Mouse (Mus musculus): ENCODE measurements around the gene Rffl. TPM values are rescaled to one million over a fixed set of nuclear protein-coding genes. Genes with fewer than 3 reads are reported as not detected.
A peak's percentile ranks its signal among the peaks of the same experiment; 100 is the strongest.

The Rffl gene
- polyA plus RNA-seq, 1 experiment, result 4.5 TPM

DNA sequence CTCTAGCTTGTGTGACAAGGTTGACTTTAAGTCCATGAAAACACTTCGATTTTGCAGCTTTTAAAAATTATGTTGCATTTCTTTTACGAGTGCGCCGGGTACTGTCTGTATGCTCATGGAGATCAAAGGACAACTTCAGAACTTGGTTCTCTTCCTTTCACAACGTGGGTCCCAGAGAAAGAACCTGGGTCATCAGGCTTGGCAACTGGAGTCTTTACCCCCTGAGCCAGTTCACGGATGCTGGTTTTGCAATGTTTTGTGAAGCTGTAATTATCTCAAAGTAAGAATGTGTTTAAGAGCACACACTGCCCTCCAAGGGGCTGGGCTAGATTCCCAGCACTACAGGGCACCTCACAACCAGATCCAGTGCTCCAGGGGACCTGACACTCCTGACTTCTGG, 16.9 kb downstream of the Rffl start:
- Histone ChIP-seq H3K27me3 (ENCODE audit: control insufficient read depth) (no peaks in the 10 kb centered on the region), H3K9me3 (ENCODE audit: control insufficient read depth, low read length) (no peaks in the 10 kb centered on the region), H3K4me1 (ENCODE audit: control insufficient read depth) (peaks cover 95% of the 10 kb centered on the region), H3K36me3 (ENCODE audit: control insufficient read depth) (peaks cover 82% of the 10 kb centered on the region), H3K4me3 (replicated peaks) (no peak overlapping the region)
- no peak for TF ChIP-seq TAL1 (IDR thresholded peaks at IDR 0.05; ENCODE audit: low read length)
- no peak for TF ChIP-seq GATA1 (IDR thresholded peaks at IDR 0.05; ENCODE audit: low read length)

DNA sequence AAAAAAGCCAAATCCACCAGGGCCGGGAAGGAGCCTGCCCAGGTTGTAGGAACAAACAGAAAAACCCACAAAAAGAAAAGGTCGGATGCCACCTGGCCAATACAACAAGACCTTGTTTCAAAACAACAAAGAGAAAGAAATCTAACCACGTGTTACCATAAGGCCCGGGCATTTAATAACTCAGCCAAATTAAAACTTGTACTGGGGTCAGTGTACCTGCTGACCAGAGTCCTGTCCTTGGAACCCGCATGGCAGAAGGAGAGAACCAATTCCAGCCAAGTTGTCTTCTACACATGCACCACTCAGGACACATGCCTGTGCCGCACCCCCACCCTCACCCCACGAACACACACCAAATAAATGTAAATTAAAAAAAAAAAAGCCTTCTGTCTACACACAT, 18.1 kb downstream of the Rffl start:
- TF ChIP-seq GATA1 (IDR thresholded peaks at IDR 0.05; ENCODE audit: low read length) (no peak), TAL1 (IDR thresholded peaks at IDR 0.05; ENCODE audit: low read length) (no peak)
- no peaks in the 10 kb centered on the region for H3K9me3 ChIP-seq (ENCODE audit: control insufficient read depth, low read length)
- no peak overlapping the region for H3K4me3 ChIP-seq (replicated peaks)
- no peaks in the 10 kb centered on the region for H3K27me3 ChIP-seq (ENCODE audit: control insufficient read depth)
- peaks cover 97% of the 10 kb centered on the region for H3K4me1 ChIP-seq (ENCODE audit: control insufficient read depth)
- H3K36me3 ChIP-seq (ENCODE audit: control insufficient read depth), result peaks cover 79% of the 10 kb centered on the region

DNA sequence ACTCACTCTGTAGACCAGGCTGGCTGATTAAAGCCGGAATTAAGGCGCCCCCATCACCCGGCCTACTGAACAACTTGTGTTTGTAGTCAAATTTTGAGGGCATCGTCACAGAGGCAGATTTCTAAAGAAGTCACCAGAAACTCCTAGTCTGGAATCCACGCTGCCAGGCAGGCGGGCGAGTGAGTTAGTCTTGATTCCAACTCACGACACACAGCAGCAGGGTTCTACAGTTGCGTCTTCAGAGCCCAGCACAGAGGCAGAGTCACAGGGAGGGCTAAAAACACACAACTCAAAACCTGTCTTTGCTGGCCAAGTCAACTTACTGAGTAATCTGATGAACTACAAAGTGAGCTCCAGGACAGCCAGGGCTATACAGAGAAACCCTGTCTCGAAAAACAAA, 18.5 kb downstream of the Rffl start:
- peaks cover 98% of the 10 kb centered on the region for H3K4me1 ChIP-seq (ENCODE audit: control insufficient read depth)
- no peak for TF ChIP-seq TAL1 (IDR thresholded peaks at IDR 0.05; ENCODE audit: low read length)
- TF ChIP-seq GATA1 (IDR thresholded peaks at IDR 0.05; ENCODE audit: low read length), result no peak
- H3K4me3 ChIP-seq (replicated peaks), result no peak overlapping the region
- H3K36me3 ChIP-seq (ENCODE audit: control insufficient read depth), result peaks cover 76% of the 10 kb centered on the region
- H3K9me3 ChIP-seq (ENCODE audit: control insufficient read depth, low read length), result no peaks in the 10 kb centered on the region
- no peaks in the 10 kb centered on the region for H3K27me3 ChIP-seq (ENCODE audit: control insufficient read depth)

DNA sequence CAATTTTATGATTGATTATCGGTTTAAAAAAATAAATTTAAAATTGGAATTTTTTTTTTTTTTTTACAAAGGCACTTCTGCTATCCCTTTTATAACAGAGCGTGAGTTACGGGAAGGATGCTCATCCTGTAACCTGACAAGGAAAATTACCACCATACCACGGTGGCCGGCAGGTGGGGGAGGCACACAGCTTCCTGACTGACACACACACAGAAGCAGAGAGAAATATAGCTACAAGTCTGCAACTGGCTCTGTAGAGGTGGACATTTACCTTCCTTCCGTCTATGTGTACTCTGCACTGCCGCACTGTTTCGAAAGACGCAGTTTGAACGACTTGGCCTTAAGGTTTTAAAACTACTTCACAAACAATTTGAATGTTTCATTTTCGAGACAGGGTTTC, 18.9 kb downstream of the Rffl start:
- Histone ChIP-seq H3K27me3 (ENCODE audit: control insufficient read depth) (no peaks in the 10 kb centered on the region), H3K4me1 (ENCODE audit: control insufficient read depth) (peaks cover 98% of the 10 kb centered on the region), H3K9me3 (ENCODE audit: control insufficient read depth, low read length) (no peaks in the 10 kb centered on the region), H3K4me3 (replicated peaks) (peak overlapping the region; percentile 13), H3K36me3 (ENCODE audit: control insufficient read depth) (peaks cover 75% of the 10 kb centered on the region)
- TF ChIP-seq GATA1 (IDR thresholded peaks at IDR 0.05; ENCODE audit: low read length), result no peak

DNA sequence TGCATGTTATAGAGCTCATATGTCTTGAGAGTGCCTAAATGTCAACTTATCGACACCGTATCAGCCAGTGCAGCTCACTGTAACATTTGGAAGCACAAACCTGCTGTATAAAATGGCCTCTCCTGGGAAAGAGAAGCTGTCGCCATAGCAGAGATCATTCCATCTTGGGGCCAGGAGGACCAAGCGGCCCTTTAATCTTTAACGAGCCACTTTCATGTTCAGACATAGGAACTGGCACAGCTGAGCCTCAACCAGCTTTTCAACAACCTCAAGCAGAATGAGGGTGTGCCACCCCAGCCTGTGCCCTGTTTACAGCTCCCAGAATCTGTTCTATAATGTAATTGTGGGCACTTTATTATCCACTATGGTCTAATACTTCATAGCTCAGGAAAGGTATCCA, 20.8 kb downstream of the Rffl start:
- Histone ChIP-seq H3K4me1 (ENCODE audit: control insufficient read depth) (peaks cover 97% of the 10 kb centered on the region), H3K27me3 (ENCODE audit: control insufficient read depth) (no peaks in the 10 kb centered on the region), H3K36me3 (ENCODE audit: control insufficient read depth) (peaks cover 64% of the 10 kb centered on the region), H3K4me3 (replicated peaks) (no peak overlapping the region), H3K9me3 (ENCODE audit: control insufficient read depth, low read length) (no peaks in the 10 kb centered on the region)
- no peak for TF ChIP-seq TAL1 (IDR thresholded peaks at IDR 0.05; ENCODE audit: low read length)
- no peak for TF ChIP-seq GATA1 (IDR thresholded peaks at IDR 0.05; ENCODE audit: low read length)

DNA sequence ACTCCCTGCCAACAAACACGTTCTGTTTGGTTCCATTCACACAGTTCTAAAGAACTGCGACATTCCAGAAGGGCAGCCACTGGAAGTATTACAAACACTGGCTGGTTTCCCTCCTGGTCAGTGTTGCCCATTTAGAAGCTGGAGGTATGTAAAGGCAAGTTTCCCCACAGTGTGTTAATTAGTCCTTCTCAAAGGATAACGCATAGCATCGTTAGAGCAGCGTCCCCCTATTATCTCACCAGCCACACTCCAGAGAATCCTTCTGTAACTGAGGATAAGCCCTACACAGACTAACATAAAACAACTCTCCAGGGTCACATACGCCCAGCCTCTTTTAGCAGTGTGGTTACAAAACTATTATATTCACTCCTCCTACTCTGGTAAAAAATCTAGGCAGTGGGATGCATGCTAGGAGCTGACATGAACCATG, 23.4 kb downstream of the Rffl start:
- Histone ChIP-seq H3K36me3 (ENCODE audit: control insufficient read depth) (peaks cover 69% of the 10 kb centered on the region), H3K9me3 (ENCODE audit: control insufficient read depth, low read length) (no peaks in the 10 kb centered on the region), H3K4me1 (ENCODE audit: control insufficient read depth) (peaks cover 97% of the 10 kb centered on the region), H3K4me3 (replicated peaks) (peak overlapping the region; percentile 54), H3K27me3 (ENCODE audit: control insufficient read depth) (no peaks in the 10 kb centered on the region)
- TF ChIP-seq TAL1 (IDR thresholded peaks at IDR 0.05; ENCODE audit: low read length), result peak; percentile 94
- peak; percentile 90 for TF ChIP-seq GATA1 (IDR thresholded peaks at IDR 0.05; ENCODE audit: low read length)

DNA sequence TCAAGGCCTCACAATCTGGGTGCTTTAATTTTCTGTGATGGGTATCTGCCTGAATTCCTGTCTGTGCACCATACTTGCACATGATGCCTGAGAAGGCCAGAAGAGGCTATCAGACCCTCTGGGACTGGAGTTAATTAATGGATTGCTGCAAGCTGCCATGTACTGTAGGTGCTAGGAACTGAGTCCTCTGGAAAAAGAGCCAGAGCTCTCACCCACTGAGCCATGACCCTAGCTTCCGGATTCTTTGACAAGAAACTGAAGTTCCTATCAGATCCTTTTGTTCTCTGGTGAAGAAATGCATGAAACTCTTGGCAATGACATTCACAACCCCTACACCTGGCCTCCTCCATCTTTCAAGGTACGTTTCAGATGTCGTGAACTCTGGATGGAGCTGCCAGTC, 24.1 kb downstream of the Rffl start:
- peak overlapping the region; percentile 54 for H3K4me3 ChIP-seq (replicated peaks)
- peaks cover 67% of the 10 kb centered on the region for H3K36me3 ChIP-seq (ENCODE audit: control insufficient read depth)
- H3K4me1 ChIP-seq (ENCODE audit: control insufficient read depth), result peaks cover 95% of the 10 kb centered on the region
- TF ChIP-seq TAL1 (IDR thresholded peaks at IDR 0.05; ENCODE audit: low read length) (no peak), GATA1 (IDR thresholded peaks at IDR 0.05; ENCODE audit: low read length) (no peak)
- H3K27me3 ChIP-seq (ENCODE audit: control insufficient read depth), result no peaks in the 10 kb centered on the region
- H3K9me3 ChIP-seq (ENCODE audit: control insufficient read depth, low read length), result no peaks in the 10 kb centered on the region

DNA sequence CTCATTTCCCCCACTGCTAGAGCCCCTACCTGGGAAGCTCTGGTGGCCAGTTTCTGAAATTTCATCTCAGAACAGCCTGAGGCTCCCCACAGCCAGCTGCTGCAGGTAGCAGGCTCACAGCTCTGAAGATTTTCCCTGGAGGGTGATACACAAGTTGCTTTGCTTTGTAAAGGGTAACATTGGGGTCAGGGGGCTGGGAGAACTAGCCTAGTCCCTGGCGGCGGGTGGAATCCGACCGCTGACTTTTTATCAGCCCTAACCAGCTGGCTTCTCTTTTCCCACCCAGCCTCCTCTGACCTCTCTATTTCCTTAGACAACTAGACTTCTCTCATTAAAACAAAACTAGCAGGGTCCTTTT, 25.0 kb downstream of the Rffl start:
- Histone ChIP-seq H3K27me3 (ENCODE audit: control insufficient read depth) (no peaks in the 10 kb centered on the region), H3K36me3 (ENCODE audit: control insufficient read depth) (peaks cover 67% of the 10 kb centered on the region), H3K9me3 (ENCODE audit: control insufficient read depth, low read length) (no peaks in the 10 kb centered on the region), H3K4me3 (replicated peaks) (peak overlapping the region; percentile 75), H3K4me1 (ENCODE audit: control insufficient read depth) (peaks cover 94% of the 10 kb centered on the region)
- peak; percentile 62 for TF ChIP-seq GATA1 (IDR thresholded peaks at IDR 0.05; ENCODE audit: low read length)
- TF ChIP-seq TAL1 (IDR thresholded peaks at IDR 0.05; ENCODE audit: low read length), result peak; percentile 85

DNA sequence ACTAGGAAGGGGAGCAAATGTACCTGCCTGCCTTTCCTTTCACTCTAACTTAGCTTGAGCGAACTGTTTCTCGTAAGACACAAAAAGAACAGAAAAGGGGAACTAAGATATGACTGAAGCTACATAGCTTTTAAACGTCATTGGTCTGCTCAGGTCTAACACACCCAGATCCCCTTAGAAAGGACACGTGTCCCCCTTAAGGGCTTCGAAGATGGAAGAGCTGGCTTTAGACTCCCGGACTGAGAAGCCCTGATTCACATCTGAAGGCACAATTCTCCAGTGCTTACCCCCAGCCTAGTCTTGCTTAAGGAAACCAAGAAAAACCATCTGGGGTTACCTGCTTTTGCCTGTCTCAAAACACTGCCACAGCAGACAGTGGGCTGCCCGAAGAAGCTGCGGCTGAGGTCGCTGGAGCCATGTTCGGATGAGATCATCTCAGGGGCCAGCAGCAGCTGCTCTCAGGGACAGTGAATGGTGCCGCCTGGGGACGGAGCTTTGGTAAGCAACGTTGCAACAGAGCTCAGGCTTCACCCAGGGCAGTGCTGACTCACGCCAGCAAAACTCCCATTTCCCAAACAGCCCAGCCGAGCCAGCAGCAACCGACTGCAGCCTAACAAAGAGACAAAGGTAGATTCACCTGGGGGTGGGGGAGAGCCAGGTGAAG, 25.5 kb downstream of the Rffl start:
- H3K4me3 ChIP-seq (replicated peaks), result peak overlapping the region; percentile 75
- H3K9me3 ChIP-seq (ENCODE audit: control insufficient read depth, low read length), result no peaks in the 10 kb centered on the region
- no peak for TF ChIP-seq GATA1 (IDR thresholded peaks at IDR 0.05; ENCODE audit: low read length)
- TF ChIP-seq TAL1 (IDR thresholded peaks at IDR 0.05; ENCODE audit: low read length), result no peak
- H3K27me3 ChIP-seq (ENCODE audit: control insufficient read depth), result no peaks in the 10 kb centered on the region
- peaks cover 66% of the 10 kb centered on the region for H3K36me3 ChIP-seq (ENCODE audit: control insufficient read depth)
- H3K4me1 ChIP-seq (ENCODE audit: control insufficient read depth), result peaks cover 94% of the 10 kb centered on the region

Data from erythroblast, embryonic 14.5 days (primary cell).